Mouse (Mus musculus) cerebellum, adult 2 months (tissue): ENCODE measurements at regions not wholly inside any gene's neighbourhood (a gene's known extent, or its start where the extent isn't known, plus 50 kb on each side); places are given as distances from the start of the nearest gene placed in this dataset.

Experiments
- CTCF ChIP-seq: fragments of 200-500 bp; IDR thresholded peaks from 2 replicates; pipeline ENCODE4 v1.5.1; 2011; ENCODE audit warnings: low read depth, mild to moderate bottlenecking, control low read depth, low read length, moderate library complexity, borderline replicate concordance; ENCODE audit not compliant: insufficient read depth
- POLR2A ChIP-seq: fragments of 200-500 bp; IDR thresholded peaks from 2 replicates; pipeline ENCODE4 v1.6.1; 2011; ENCODE audit warnings: low read length, control low read depth, borderline replicate concordance; ENCODE audit not compliant: insufficient read depth

- TF ChIP-seq POLR2A (no peak), CTCF (no peak)
Observed at GRCm38 (mm10) chr1:67382366-67382765, 259.5 kb downstream of the Cps1 start.
